Mouse (Mus musculus) spleen, adult 2 months (tissue): Measurements from ENCODE around the gene Ikzf2.

ENCODE experiments used
- CTCF ChIP-seq: fragments of 200-500 bp; IDR thresholded peaks from 2 replicates; pipeline ENCODE4 v1.5.1; 2011; ENCODE audit warnings: mild to moderate bottlenecking, inconsistent platforms; ENCODE audit not compliant: insufficient read depth, insufficient read length, insufficient replicate concordance; ENCODE audit errors: extremely low read depth
- POLR2A ChIP-seq: fragments of 200-500 bp; IDR thresholded peaks from 2 replicates; pipeline ENCODE4 v1.6.1; 2011; ENCODE audit warnings: low read depth, low read length, inconsistent platforms

DNA sequence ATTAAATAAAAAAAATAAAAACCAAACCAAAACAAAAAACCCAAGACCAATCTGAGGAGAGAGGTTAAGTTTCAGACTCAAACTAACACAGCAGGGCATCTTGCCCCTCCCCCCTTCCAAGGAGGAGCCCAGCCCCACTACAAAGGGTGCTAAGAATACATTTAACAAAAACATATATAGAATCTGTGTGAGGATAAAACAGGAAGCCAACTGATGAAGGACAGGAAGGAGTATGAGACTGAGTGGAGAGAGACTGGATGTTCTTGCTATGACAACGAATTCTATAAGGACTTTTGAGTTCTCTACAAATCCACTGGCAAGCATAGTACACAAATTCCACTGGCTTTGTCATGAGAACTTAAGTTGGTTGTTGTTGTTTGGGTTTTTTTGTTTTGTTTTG is 42.7 kb upstream of the Ikzf2 start:
- TF ChIP-seq POLR2A (no peak), CTCF (no peak)
